Mouse (Mus musculus) liver, embryonic 14.5 days (tissue): Measurements from ENCODE around the gene Myl4. TPM values are rescaled to one million over a fixed set of nuclear protein-coding genes. Genes with fewer than 3 reads are reported as not detected.

Source experiments
- ATAC-seq: fragments of 200-750 bp; cut with Nextera tagmentation; 2 replicates; pipeline ENCODE4 v1.8.0; 2017; ENCODE audit warnings: moderate number of reproducible peaks, mild to moderate bottlenecking, moderate library complexity; ENCODE audit not compliant: insufficient read depth
- DNase-seq, 3 experiments: peaks; one replicate each; pipeline ENCODE4 v3.0.0-alpha.2; 2012 to 2013; ENCODE audit warnings: low read depth in 3 of 3, low spot score in 3 of 3
- H3K27ac ChIP-seq: fragments of 300-500 bp; sonication (generic); 2 replicates; pipeline ENCODE4 v1.5.1; 2014; ENCODE audit warnings: moderate library complexity, mild to moderate bottlenecking, control low read depth, inconsistent platforms
- H3K27me3 ChIP-seq: fragments of 300-500 bp; sonication (generic); 2 replicates; pipeline ENCODE4 v1.6.1; 2014; ENCODE audit warnings: mild to moderate bottlenecking, low read length, moderate library complexity; ENCODE audit not compliant: control insufficient read depth, insufficient read depth
- H3K36me3 ChIP-seq: fragments of 300-500 bp; sonication (generic); replicated peaks from 2 replicates; pipeline ENCODE4 v1.6.1; 2014; ENCODE audit warnings: low read depth; ENCODE audit not compliant: control insufficient read depth, insufficient read depth
- H3K4me1 ChIP-seq, 2 experiments: fragments of 200-500 bp in 1 of 2; fragments of 300-500 bp in 1 of 2; sonication (generic) in 1 of 2; replicated peaks; 2 replicates each; pipeline ENCODE4 v1.6.1; 2012 to 2014; ENCODE audit warnings: antibody characterized with exemption in 1 of 2, inconsistent platforms in 1 of 2, low read length in 1 of 2; ENCODE audit not compliant: control insufficient read depth in 2 of 2, insufficient read depth in 2 of 2
- H3K4me2 ChIP-seq: fragments of 300-500 bp; sonication (generic); 2 replicates; pipeline ENCODE4 v1.6.1; 2014; ENCODE audit warnings: low read depth, mild to moderate bottlenecking, control low read depth, moderate library complexity
- H3K4me3 ChIP-seq, 2 experiments: fragments of 200-500 bp in 1 of 2; fragments of 300-500 bp in 1 of 2; sonication (generic) in 1 of 2; 2 replicates each; pipeline ENCODE4 v1.5.1; 2012 to 2014; ENCODE audit warnings: low read depth in 2 of 2, low read length in 2 of 2, mild to moderate bottlenecking in 2 of 2, control low read depth in 1 of 2, inconsistent platforms in 1 of 2, moderate library complexity in 1 of 2; ENCODE audit not compliant: insufficient read depth in 1 of 2
- H3K9ac ChIP-seq: fragments of 300-500 bp; sonication (generic); replicated peaks from 2 replicates; pipeline ENCODE4 v1.6.1; 2014; ENCODE audit warnings: mild to moderate bottlenecking, control low read depth, moderate library complexity
- H3K9me3 ChIP-seq: fragments of 300-500 bp; sonication (generic); 2 replicates; pipeline ENCODE4 v1.6.1; 2016; ENCODE audit warnings: low read length, mixed read lengths; ENCODE audit not compliant: control insufficient read depth
- CTCF ChIP-seq: IDR thresholded peaks from 2 replicates; pipeline ENCODE4 v1.5.1; 2016; ENCODE audit warnings: antibody characterized with exemption, low read depth, control low read depth
- EP300 ChIP-seq: IDR thresholded peaks from 2 replicates; pipeline ENCODE4 v1.6.1; 2016; ENCODE audit warnings: antibody characterized with exemption, low read depth
- WGBS: fragments of 180-500 bp; shearing (Covaris S2); extraction: QIAGEN DNeasy Blood & Tissue Kit; methylation state at CpG from one replicate; pipeline ENCODE4 v1.1.7; 2014; ENCODE audit not compliant: insufficient replicate concordance; 5-methylcytosine and 5-hydroxymethylcytosine counted together
- polyA plus RNA-seq, 2 experiments: library from polyadenylated mRNA; depleted of rRNA in 1 of 2; stranded (reverse) in 1 of 2; unstranded in 1 of 2; fragments of >200 nt; fragmentation: Nextera tagmentation in 1 of 2; extraction: Ambion mirVana in 1 of 2; gene quantifications; 2 replicates each; pipeline versions ENCODE4 v1.2.1 to v1.2.3; 2012 to 2014

Myl4 gene
- polyA plus RNA-seq, 2 experiments, result 0.50 to 0.51 TPM

DNA sequence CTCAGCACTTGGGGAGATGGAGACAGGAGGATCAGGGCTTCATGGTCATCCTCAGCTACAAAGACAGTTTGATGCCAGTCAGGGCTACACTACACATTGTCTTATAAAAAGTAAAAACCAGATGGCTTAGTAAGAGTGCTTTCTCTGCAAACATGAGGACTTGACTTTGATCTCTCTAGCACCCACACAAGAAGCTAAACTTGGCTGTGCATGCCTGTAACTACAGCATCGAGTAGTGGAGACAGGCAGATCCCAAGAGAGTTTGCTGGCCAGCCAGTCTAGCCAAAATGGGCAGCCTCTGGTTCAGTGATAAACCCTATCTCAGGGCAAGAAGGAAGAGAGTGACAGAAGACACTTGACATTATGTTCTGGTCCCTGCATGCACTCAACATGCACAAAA, 13.0 kb downstream of the Myl4 start:
- Histone ChIP-seq H3K27me3 (no peaks in the 10 kb centered on the region), H3K4me3 (no peak overlapping the region), H3K9ac (no peak overlapping the region), H3K4me1 (no peaks in the 10 kb centered on the region), H3K27ac (no peak overlapping the region), H3K9me3 (no peaks in the 10 kb centered on the region), H3K36me3 (no peaks in the 10 kb centered on the region), H3K4me2 (no peak overlapping the region)
- TF ChIP-seq EP300 (no peak), CTCF (no peak)
- ATAC-seq (no peak), DNase-seq (no peak)
- 36% methylated on average over 1 of the region's 1 CpGs for WGBS

DNA sequence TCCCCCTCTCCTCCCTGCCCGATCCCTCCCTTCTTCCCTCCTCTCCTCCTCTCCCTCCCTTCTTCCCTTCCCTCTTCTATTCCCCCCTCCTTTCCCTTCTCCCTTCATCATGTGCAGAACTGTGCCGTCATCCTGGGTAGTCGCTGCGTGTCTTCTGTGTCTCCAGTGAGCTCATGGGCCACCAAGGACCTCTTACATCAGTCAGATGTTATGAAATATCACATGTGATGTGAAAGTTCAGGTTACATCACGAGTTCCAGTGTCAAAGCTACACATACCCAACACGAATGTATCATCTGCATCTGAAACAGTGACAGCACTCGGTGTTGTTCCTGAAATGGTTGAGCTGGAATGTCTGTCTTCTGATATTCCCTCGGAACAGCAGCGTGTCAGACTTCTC, 14.7 kb downstream of the Myl4 start:
- TF ChIP-seq EP300, result no peak
- TF ChIP-seq CTCF, result no peak
- Histone ChIP-seq H3K9me3 (no peaks in the 10 kb centered on the region), H3K4me1 (peaks cover 0 to 2% of the 10 kb centered on the region in 2 experiments; a peak in 2 of 4 replicates), H3K27ac (no peak overlapping the region), H3K4me3 (no peak overlapping the region), H3K9ac (no peak overlapping the region), H3K27me3 (no peaks in the 10 kb centered on the region), H3K4me2 (no peak overlapping the region), H3K36me3 (no peaks in the 10 kb centered on the region)
- WGBS, result 65% methylated on average over 9 of the region's 9 CpGs
- DNase-seq (no peak), ATAC-seq (no peak)

DNA sequence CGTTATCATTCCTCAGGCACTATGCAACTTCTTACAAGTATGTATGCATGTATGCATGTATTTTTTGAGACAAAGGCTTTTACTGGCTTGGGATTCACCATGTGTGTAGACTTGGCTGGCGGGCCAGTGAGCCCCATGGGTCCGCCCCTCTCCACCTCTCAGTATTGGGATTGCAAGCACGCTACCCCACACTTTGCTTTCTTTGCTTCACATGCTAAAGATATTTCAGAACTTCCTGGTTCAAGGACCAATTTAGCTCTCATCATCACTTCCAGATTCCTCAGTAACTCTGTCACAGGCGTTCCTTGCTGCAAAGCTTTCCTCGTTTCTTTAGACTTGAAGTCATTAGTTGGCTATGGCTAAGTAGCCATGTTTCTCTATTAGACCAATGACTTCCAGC, 15.6 kb downstream of the Myl4 start:
- 70% methylated on average over 6 of the region's 6 CpGs for WGBS
- ATAC-seq, result no peak

GRCm38 (mm10) chr11:104566796-104567195, 16.3 kb downstream of the Myl4 start:
- 59% methylated on average over 2 of the region's 2 CpGs for WGBS
- no peak overlapping the region for H3K4me2 ChIP-seq
- H3K27ac ChIP-seq, result no peak overlapping the region
- H3K9me3 ChIP-seq, result no peaks in the 10 kb centered on the region
- no peak for DNase-seq
- no peaks in the 10 kb centered on the region for H3K36me3 ChIP-seq
- H3K9ac ChIP-seq, result no peak overlapping the region
- H3K4me3 ChIP-seq, result no peak overlapping the region
- H3K4me1 ChIP-seq, result peaks cover 2 to 5% of the 10 kb centered on the region in 2 experiments; a peak in 2 of 4 replicates
- no peak for TF ChIP-seq CTCF
- TF ChIP-seq EP300, result no peak
- H3K27me3 ChIP-seq, result no peaks in the 10 kb centered on the region
- no peak for ATAC-seq

More for the DNA sequence above, 15.6 kb downstream of the Myl4 start:
- no peak for TF ChIP-seq EP300
- no peak for TF ChIP-seq CTCF
- H3K27me3 ChIP-seq, result no peaks in the 10 kb centered on the region
- no peaks in the 10 kb centered on the region for H3K36me3 ChIP-seq
- H3K4me3 ChIP-seq, result no peak overlapping the region
- peaks cover 2 to 3% of the 10 kb centered on the region in 2 experiments; a peak in 2 of 4 replicates for H3K4me1 ChIP-seq
- H3K4me2 ChIP-seq, result no peak overlapping the region
- no peaks in the 10 kb centered on the region for H3K9me3 ChIP-seq
- H3K27ac ChIP-seq, result no peak overlapping the region
- no peak overlapping the region for H3K9ac ChIP-seq
- DNase-seq, result no peak

- no peak for DNase-seq
- H3K9ac ChIP-seq, result no peak overlapping the region
- H3K27me3 ChIP-seq, result no peaks in the 10 kb centered on the region
- H3K4me1 ChIP-seq, result peaks cover 2 to 5% of the 10 kb centered on the region in 2 experiments; a peak in 2 of 4 replicates
- ATAC-seq, result no peak
- no peak overlapping the region for H3K27ac ChIP-seq
- no peak overlapping the region for H3K4me3 ChIP-seq
- no peaks in the 10 kb centered on the region for H3K9me3 ChIP-seq
- 83% methylated on average over 9 of the region's 9 CpGs for WGBS
- no peak for TF ChIP-seq CTCF
- TF ChIP-seq EP300, result no peak
- no peaks in the 10 kb centered on the region for H3K36me3 ChIP-seq
- H3K4me2 ChIP-seq, result no peak overlapping the region
Observed at GRCm38 (mm10) chr11:104567736-104568135, 17.3 kb downstream of the Myl4 start.
